Mouse (Mus musculus): ENCODE data around the gene Emc4.

The Emc4 gene

DNA sequence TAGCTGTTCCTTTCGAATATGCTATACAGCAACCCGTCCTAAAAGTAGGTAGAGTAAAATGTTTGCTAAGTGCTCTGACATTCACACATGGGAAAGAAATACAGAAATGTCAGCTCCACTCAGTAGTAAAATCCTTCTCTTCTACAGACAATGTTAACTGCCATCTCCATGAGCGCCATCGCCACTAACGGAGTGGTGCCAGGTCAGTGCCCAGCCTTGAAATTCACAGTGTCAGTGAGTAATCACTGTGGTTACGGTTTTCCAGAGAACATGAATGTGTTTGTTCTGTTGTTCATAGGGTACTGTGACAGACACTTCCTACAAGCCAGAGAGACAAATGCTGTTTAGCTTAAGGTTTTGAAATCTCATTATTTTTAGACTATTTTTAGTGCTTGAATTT is 30.6 kb downstream of the Emc4 start:
- no peak for DNase-seq

- DNase-seq: no peak
Measured at GRCm38 (mm10) chr2:112332051-112332898, 35.6 kb downstream of the Emc4 start.

GRCm38 (mm10) chr2:112328069-112328777 is 39.6 kb downstream of the Emc4 start:
- DNase-seq: no peak

- no peak for DNase-seq
Measured at GRCm38 (mm10) chr2:112318905-112319304, 48.9 kb downstream of the Emc4 start.

GRCm38 (mm10) chr2:112318227-112318626 is 49.6 kb downstream of the Emc4 start:
- DNase-seq: no peak

DNA sequence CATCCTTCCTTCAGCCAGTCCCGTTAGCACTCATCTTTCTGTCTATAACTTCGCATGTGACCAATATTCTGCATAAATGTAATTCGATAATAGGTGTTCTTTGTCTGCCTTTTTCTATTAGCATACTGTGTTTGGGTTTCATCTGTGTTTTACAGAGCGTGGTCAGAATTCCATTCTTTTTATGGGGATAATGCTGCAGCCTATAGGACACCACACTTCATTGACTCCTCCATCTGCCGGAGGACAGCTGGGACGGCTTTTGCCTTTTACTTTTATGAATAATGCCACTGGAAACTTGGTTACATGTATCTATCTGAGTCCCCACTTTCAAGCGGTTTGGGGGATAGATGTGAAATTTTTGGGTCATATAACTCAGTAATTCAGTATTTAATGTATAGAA is 52.2 kb downstream of the Emc4 start:
- no peak for DNase-seq

All from cerebellum, postnatal 14 days (tissue).